Mouse (Mus musculus) left cerebral cortex, adult 18-20 months (tissue): Measurements from ENCODE around the gene Gm8247. TPM values are rescaled to one million over a fixed set of nuclear protein-coding genes. Genes with fewer than 3 reads are reported as not detected.
"Not testable (repeated sequence)": the region's sequence is repeated elsewhere in the genome, so short reads cannot be mapped to it uniquely, and the experiment has no call there.

Experiments
- DNase-seq, 2 experiments: peaks; one replicate each; pipeline ENCODE4 v3.0.0; 2021 to 2022; ENCODE audit warnings: low spot score in 2 of 2, mixed read lengths in 1 of 2
- long read RNA-seq, 2 experiments: library from polyadenylated mRNA; stranded (forward); transcript quantifications; one replicate each; pipeline ENCODE4 v2.0.0; 2021
- total RNA-seq, 2 experiments: library from RNA; stranded (reverse); gene quantifications; 2 replicates each; pipeline ENCODE4 v1.2.3; 2021

Gene Gm8247
- not detected for total RNA-seq
- long read RNA-seq, experiment 1, result 0 reads
- long read RNA-seq, experiment 2, result 0 reads

DNA sequence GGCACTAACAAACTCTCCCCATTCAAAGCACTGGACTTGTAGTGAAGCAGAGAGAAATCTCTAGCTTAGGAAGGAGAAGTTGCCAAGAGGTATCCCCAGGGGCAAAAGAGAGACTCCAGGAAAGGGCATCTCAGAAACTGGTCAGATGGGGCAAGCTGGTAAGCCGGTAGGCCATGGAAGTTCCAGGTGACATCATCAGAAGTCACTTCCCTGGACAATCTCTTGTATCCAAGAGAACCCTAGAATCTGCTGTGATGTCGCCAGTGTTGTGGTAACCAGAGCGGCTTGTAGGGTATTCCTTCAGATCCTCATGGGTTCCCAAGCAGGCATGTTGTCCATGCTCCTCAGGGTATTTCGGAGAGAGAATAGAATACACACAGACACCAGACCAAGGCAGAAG, at the start of gene Gm8247:
Gm8247 (plus strand) TSS at position 301 of the 400 bp plus-strand sequence.
- DNase-seq, result not testable (repeated sequence)

- not testable (repeated sequence) for DNase-seq
These were observed 35.0 kb upstream of the Gm8247 start for GRCm38 (mm10) chr14:44547961-44548360.

GRCm38 (mm10) chr14:44591765-44592164, 8.8 kb downstream of the Gm8247 start:
- DNase-seq, result not testable (repeated sequence)

DNA sequence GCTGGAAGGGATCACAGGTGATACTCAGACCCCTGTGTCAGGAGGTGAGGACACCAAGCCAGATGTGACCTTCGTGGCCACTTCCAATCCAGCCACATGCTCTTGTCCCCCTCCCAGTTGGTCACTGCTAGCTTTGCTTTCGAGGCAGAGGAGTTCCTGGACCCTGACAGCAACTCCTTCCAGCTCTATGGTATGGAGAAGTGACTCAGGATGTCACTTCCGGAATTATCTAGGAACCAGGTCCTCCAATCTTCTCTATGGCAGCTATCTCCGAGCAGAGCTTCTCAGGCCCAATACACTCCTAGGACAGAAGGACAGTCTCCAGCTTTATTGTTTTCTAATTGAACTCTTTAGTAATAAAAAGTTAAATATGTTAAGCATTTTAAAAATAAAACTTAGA, 44.8 kb downstream of the Gm8247 start, which contains the start of gene Gm5624:
Gm5624 (minus strand) TSS at position 202 of the 400 bp plus-strand sequence.
- not testable (repeated sequence) for DNase-seq

Other genes starting within 250 kb of the Gm8247 start
- gene Gm5930, start 244.6 kb upstream of the Gm8247 start, total RNA-seq, result not detected
- gene Gm8229, start 217.8 kb upstream of the Gm8247 start, total RNA-seq, result not detected
- gene Gm3371, start 172.5 kb upstream of the Gm8247 start, total RNA-seq, result not detected
- gene Gm8232, start 149.5 kb upstream of the Gm8247 start, total RNA-seq, result not detected
- not detected for gene BC061237, start 90.7 kb upstream of the Gm8247 start, total RNA-seq
- not detected for gene Gm17093, start 64.9 kb upstream of the Gm8247 start, total RNA-seq
- not detected for gene Gm5624, start 44.8 kb downstream of the Gm8247 start, total RNA-seq
- gene Gm8257, start 123.3 kb downstream of the Gm8247 start, total RNA-seq, result not detected
- gene Gm8267, start 167.2 kb downstream of the Gm8247 start, total RNA-seq, result under 1 TPM in 1 of 2 experiments, not detected in 1; 0.33 TPM